11 mouse cellular contexts compared by ENCODE assay signal in the genomic region with DNA sequence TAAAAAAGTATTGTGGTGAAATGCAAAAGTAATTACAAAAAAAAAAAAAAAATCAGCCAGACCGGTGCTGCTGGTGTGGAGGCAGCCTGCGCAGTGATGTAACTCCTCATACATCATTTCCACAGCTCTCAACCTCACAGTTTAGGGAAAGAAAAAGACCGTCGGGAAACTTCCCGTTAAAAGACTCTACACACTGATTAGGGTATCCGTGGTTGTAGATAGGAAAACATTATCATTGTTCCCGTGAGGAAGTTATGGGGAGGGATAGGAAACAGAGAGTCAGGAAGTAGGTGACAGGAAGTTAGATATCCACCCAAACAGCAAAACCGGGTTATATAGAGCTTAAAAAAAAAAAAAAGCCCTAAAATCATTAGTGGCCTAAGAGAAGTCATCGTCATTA. TPM values are rescaled to one million over a fixed set of nuclear protein-coding genes. Genes with fewer than 3 reads are reported as not detected.
DNase-seq lines count a peak whose midpoint lies in the region; ATAC-seq and TF ChIP-seq lines count a peak whose summit lies in the region.
"Had no signal": no experiment of that assay in that cellular context is flagged by ENCODE, and none has a peak within 500 bp of the region (broad histone marks: within the 10 kb centered on the region; RNA-seq: fewer than 3 reads in every experiment).

No protein-coding gene starts in this region.

- no peak for DNase-seq in heart, adult 2 months
- peak; percentile 67 for DNase-seq in kidney, postnatal 0 days (ENCODE audit: low spot score)
- no peak for DNase-seq in kidney, postnatal 4 days
- DNase-seq in testis, postnatal 10 days (ENCODE audit: low spot score) = no peak
- peak; percentile 6 for DNase-seq in skeletal muscle tissue, adult 2 months (ENCODE audit: low read depth, low spot score)
- no peak for DNase-seq in left cerebral cortex, adult 9 months (ENCODE audit: low spot score in 2 of 2)
- DNase-seq: cerebellum, postnatal 25 days; left cerebral cortex, postnatal 4 days had no signal

- intact Hi-C loops in heart, adult 2 months (cut with DNase I) = no loop called here

- H3K79me2 ChIP-seq in heart, adult 2 months (replicated peaks; ENCODE audit: control insufficient read depth, insufficient read depth, low read length) = no peaks in the 10 kb centered on the region

- no peaks in the 10 kb centered on the region for H3K9me3 ChIP-seq in heart, embryonic 11.5 days (replicated peaks; ENCODE audit: control insufficient read depth, low read length)
- H3K9me3 ChIP-seq in kidney, postnatal 0 days (replicated peaks; ENCODE audit: low read length) = no peaks in the 10 kb centered on the region
- H3K9me3 ChIP-seq: midbrain, embryonic 10.5 days had no signal

- H3K27ac ChIP-seq in heart, adult 2 months = peak overlapping the region; percentile 60
- H3K27ac ChIP-seq in heart, embryonic 11.5 days (ENCODE audit: low read depth, low read length) = no peak overlapping the region
- peak overlapping the region; percentile 34; the same call in 1 of the 2 replicates for H3K27ac ChIP-seq in kidney, postnatal 0 days
- no peak overlapping the region for H3K27ac ChIP-seq in testis, adult 2 months (ENCODE audit: control insufficient read depth, insufficient read depth, low read depth, low read length)
- H3K27ac ChIP-seq: midbrain, embryonic 10.5 days had no signal

- no peaks in the 10 kb centered on the region for H3K36me3 ChIP-seq in heart, adult 2 months (ENCODE audit: control insufficient read depth, insufficient read depth, low read length)
- H3K36me3 ChIP-seq in heart, embryonic 11.5 days (ENCODE audit: control insufficient read depth, insufficient read depth, low read length) = no peaks in the 10 kb centered on the region
- no peaks in the 10 kb centered on the region for H3K36me3 ChIP-seq in kidney, postnatal 0 days (ENCODE audit: insufficient read depth, low read length)
- H3K36me3 ChIP-seq in testis, adult 2 months (ENCODE audit: control insufficient read depth, insufficient read depth, low read length) = no peaks in the 10 kb centered on the region
- H3K36me3 ChIP-seq: midbrain, embryonic 10.5 days had no signal

- no peaks in the 10 kb centered on the region for H3K27me3 ChIP-seq in heart, adult 2 months (ENCODE audit: control insufficient read depth, insufficient read depth, low read length)
- no peaks in the 10 kb centered on the region for H3K27me3 ChIP-seq in heart, embryonic 11.5 days (ENCODE audit: control insufficient read depth, insufficient read depth, low read length)
- H3K27me3 ChIP-seq in kidney, postnatal 0 days (ENCODE audit: insufficient read depth, low read length) = no peaks in the 10 kb centered on the region
- H3K27me3 ChIP-seq in testis, adult 2 months (ENCODE audit: control insufficient read depth, insufficient read depth, low read length) = no peaks in the 10 kb centered on the region

- H3K4me3 ChIP-seq in heart, adult 2 months = no peak overlapping the region
- no peak overlapping the region for H3K4me3 ChIP-seq in heart, embryonic 11.5 days (ENCODE audit: low read depth, low read length)
- no peak overlapping the region for H3K4me3 ChIP-seq in kidney, postnatal 0 days (replicated peaks; ENCODE audit: low read depth, low read length)
- peak overlapping the region; percentile 13; the same call in 1 of the 2 replicates for H3K4me3 ChIP-seq in testis, adult 2 months (ENCODE audit: control insufficient read depth, low read depth, low read length)
- H3K4me3 ChIP-seq: midbrain, embryonic 10.5 days had no signal

- ATAC-seq in heart, embryonic 11.5 days (replicated peaks; ENCODE audit: insufficient number of reproducible peaks, low FRiP score, low TSS enrichment) = no peak
- no peak for ATAC-seq in kidney, postnatal 0 days (replicated peaks; ENCODE audit: low FRiP score, low read depth)

- no peak overlapping the region for H3K4me2 ChIP-seq in heart, embryonic 11.5 days
- H3K4me2 ChIP-seq in kidney, postnatal 0 days (ENCODE audit: low read length) = peak overlapping the region; percentile 36

- H3K9ac ChIP-seq in heart, adult 2 months (ENCODE audit: low read depth, low read length) = no peak overlapping the region
- H3K9ac ChIP-seq in heart, embryonic 11.5 days (ENCODE audit: low read depth, low read length) = no peak overlapping the region
- H3K9ac ChIP-seq in kidney, postnatal 0 days (ENCODE audit: low read depth, low read length) = no peak overlapping the region

- no peak for TF ChIP-seq CTCF in heart, adult 2 months (IDR thresholded peaks at IDR 0.05)
- no peak for TF ChIP-seq CTCF in kidney, postnatal 0 days (IDR thresholded peaks at IDR 0.05; ENCODE audit: low read depth)
- TF ChIP-seq CTCF in testis, adult 2 months (IDR thresholded peaks at IDR 0.05; ENCODE audit: control insufficient read depth, insufficient read depth, insufficient replicate concordance, low read depth, low read length) = no peak

- no peaks in the 10 kb centered on the region for H3K4me1 ChIP-seq in heart, adult 2 months (ENCODE audit: control insufficient read depth, insufficient read depth, low read length)
- no peaks in the 10 kb centered on the region for H3K4me1 ChIP-seq in heart, embryonic 11.5 days (ENCODE audit: control insufficient read depth, insufficient read depth, low read length)
- no peaks in the 10 kb centered on the region; the same call in 1 of the 2 replicates for H3K4me1 ChIP-seq in kidney, postnatal 0 days (replicated peaks; ENCODE audit: insufficient read depth, low read length)
- H3K4me1 ChIP-seq in testis, adult 2 months (ENCODE audit: control insufficient read depth, insufficient read depth, low read length) = peaks cover 2% of the 10 kb centered on the region

- no peak for TF ChIP-seq POLR2A in heart, adult 2 months (IDR thresholded peaks at IDR 0.05; ENCODE audit: insufficient read depth, low read depth, low read length)
- no peak for TF ChIP-seq POLR2A in testis, adult 2 months (IDR thresholded peaks at IDR 0.05; ENCODE audit: control insufficient read depth, low read depth, low read length)

- 29% methylated on average over 9 of the region's 9 CpGs for WGBS in heart, adult 2 months
- WGBS in heart, embryonic 11.5 days (ENCODE audit: insufficient replicate concordance) = 44% methylated on average over 9 of the region's 9 CpGs
- 14% methylated on average over 9 of the region's 9 CpGs for WGBS in kidney, postnatal 0 days

- no peak for TF ChIP-seq EP300 in heart, adult 2 months (IDR thresholded peaks at IDR 0.05; ENCODE audit: insufficient read depth, low read depth, low read length)

RNA-seq across cellular contexts. Expression of a gene that starts 52.9 kb away (rescaled TPM):
- 1 to 10 TPM; 6.6 to 7.8 TPM for total RNA-seq in heart, adult 2 months (2021)
- 10.1 and 10.5 TPM in 2 replicates for polyA plus RNA-seq in heart, adult 2 months (2012; rRNA removed)
- polyA plus RNA-seq in heart, embryonic 11.5 days (2014; fragmentation: Nextera tagmentation; extraction: Ambion mirVana) = 19.2 and 23.2 TPM in 2 replicates
- polyA plus RNA-seq in kidney, postnatal 0 days (2015; fragmentation: Nextera tagmentation; extraction: Ambion mirVana) = 20.4 and 22.0 TPM in 2 replicates
- 3.1 and 3.4 TPM in 2 replicates for polyA plus RNA-seq in testis, adult 2 months (2012; rRNA removed)

Comparison
In these comparisons a context has a peak if more than half of its experiments do, and no peak if none do; other contexts are left out.
1. DNase-seq: peak in kidney, postnatal 0 days (single experiment) and skeletal muscle tissue, adult 2 months (single experiment); none in heart, adult 2 months (0 of 2), kidney, postnatal 4 days (0 of 2), testis, postnatal 10 days (single experiment) and left cerebral cortex, adult 9 months (0 of 2).
2. H3K27ac ChIP-seq: peak in heart, adult 2 months (single experiment) and kidney, postnatal 0 days (single experiment); none in heart, embryonic 11.5 days (single experiment) and testis, adult 2 months (single experiment).